Mouse (Mus musculus) cerebellum, adult (tissue): ENCODE data around the gene Gtf2i.

Experiments
- ATAC-seq: cut with Nextera tagmentation; 2 replicates; pipeline ENCODE4 v1.9.2; 2017; ENCODE audit warnings: mild to moderate bottlenecking, moderate library complexity, mixed read lengths; ENCODE audit not compliant: insufficient number of reproducible peaks, low FRiP score, low TSS enrichment

Gene Gtf2i

GRCm38 (mm10) chr5:134225110-134225901 lies 89.3 kb downstream of the Gtf2i start:
- ATAC-seq, result no peak

- no peak for ATAC-seq
Observed at GRCm38 (mm10) chr5:134221708-134222150, 92.8 kb downstream of the Gtf2i start.

- ATAC-seq, result no peak
Observed at GRCm38 (mm10) chr5:134221278-134221677, 93.3 kb downstream of the Gtf2i start.

GRCm38 (mm10) chr5:134217900-134218299 lies 96.7 kb downstream of the Gtf2i start:
- ATAC-seq, result no peak

- no peak for ATAC-seq
Observed at GRCm38 (mm10) chr5:134214021-134214806, 100.3 kb downstream of the Gtf2i start.

- ATAC-seq, result no peak
Observed at GRCm38 (mm10) chr5:134209931-134210554, 104.5 kb downstream of the Gtf2i start.

- ATAC-seq, result no peak
Observed at GRCm38 (mm10) chr5:134206721-134207120, 107.8 kb downstream of the Gtf2i start.

- no peak for ATAC-seq
Observed at GRCm38 (mm10) chr5:134193664-134194063, 120.9 kb downstream of the Gtf2i start.

GRCm38 (mm10) chr5:134188571-134188970 lies 126.0 kb downstream of the Gtf2i start:
- ATAC-seq, result no peak
